Mouse (Mus musculus): ENCODE data around the gene Bmp15.

DNA sequence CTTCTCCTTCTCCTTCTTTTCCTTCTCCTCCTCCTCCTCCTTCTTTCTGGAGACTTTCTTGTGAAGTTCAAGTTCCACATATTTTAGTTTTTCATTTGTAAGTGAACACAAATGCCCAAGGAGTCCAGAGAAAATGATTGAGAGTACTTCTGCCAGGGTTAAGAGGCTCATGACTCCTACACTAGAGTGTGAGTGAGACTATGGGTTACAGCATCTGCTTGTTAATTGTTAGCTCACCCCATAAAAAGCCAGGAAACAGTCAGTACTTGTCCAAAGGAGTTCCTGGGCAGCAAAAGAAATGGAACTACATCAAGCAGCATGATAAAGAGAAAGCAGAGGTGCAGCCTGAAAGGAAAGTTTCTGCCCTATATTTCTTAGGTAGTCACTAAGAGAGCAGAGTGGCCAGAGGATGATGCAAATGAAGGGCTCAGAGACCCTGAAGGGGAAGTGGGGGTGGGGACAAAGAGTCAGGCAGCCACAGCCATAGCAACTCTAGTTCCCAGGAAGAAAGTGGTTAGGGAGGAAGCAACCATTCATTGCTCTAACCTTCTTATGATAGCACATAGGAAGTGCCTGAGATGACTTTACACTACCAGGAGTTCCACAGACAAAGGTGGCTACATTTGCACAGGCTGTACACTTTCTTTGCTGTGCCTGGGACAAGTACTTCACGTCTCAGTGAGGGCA is 24.9 kb upstream of the Bmp15 start:
- TF ChIP-seq CTCF (IDR thresholded peaks at IDR 0.05; ENCODE audit: low read depth) (no peak), EP300 (IDR thresholded peaks at IDR 0.05; ENCODE audit: low read depth) (no peak)

Measured in liver, embryonic 14.5 days (tissue).